1 mouse cellular context compared by ENCODE assay signal in the genomic region with DNA sequence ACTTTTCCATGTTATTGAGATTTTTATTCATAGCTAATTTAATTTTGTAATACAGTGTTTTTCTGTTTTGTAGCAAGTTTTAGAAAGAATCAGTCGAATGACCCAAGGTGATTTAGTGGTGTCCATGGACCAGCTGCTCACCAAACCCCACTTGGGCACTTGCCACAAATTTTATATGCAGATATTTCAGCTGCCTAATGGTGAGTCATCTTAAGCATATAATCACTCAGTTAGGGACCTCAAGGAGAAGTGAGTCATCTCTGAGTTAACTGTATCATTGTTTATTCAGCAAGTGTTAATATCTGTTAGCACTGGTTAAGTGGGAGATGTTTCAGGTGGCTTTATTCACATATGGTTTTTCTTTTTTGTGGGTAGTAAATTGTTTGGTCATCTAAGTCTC.
TF ChIP-seq lines count a peak whose summit lies in the region.

No protein-coding gene starts in this region.

TF ChIP-seq in MEL, 35 proteins besides CTCF, POLR2A, EP300 and RAD21 (continued from another document):
- TF ChIP-seq MYC (IDR thresholded peaks at IDR 0.05; ENCODE audit: low read depth, low read length), result peak; percentile 30; the same call in 1 of the 2 replicates
- no peak for TF ChIP-seq BHLHE40 (IDR thresholded peaks at IDR 0.05; ENCODE audit: borderline replicate concordance, low read depth, low read length)
- no peak for TF ChIP-seq UBTF (IDR thresholded peaks at IDR 0.05; ENCODE audit: borderline replicate concordance, insufficient read depth, low read depth, low read length)
- TF ChIP-seq TCF12 (IDR thresholded peaks at IDR 0.05; ENCODE audit: low read depth, low read length), result peak; percentile 77
- peak; percentile 89 for TF ChIP-seq GATA1 (IDR thresholded peaks at IDR 0.05; ENCODE audit: low read depth, low read length)
- TF ChIP-seq USF1 (IDR thresholded peaks at IDR 0.05; ENCODE audit: low read depth, low read length), result no peak
- no peak for TF ChIP-seq HCFC1 (IDR thresholded peaks at IDR 0.05; ENCODE audit: low read depth, low read length)
- peak; percentile 96 for TF ChIP-seq JUND (IDR thresholded peaks at IDR 0.05; ENCODE audit: low read depth, low read length)
- no peak for TF ChIP-seq RCOR1 (IDR thresholded peaks at IDR 0.05; ENCODE audit: low read depth, low read length)
- no peak for TF ChIP-seq CHD2 (IDR thresholded peaks at IDR 0.05; ENCODE audit: low read length)
- TF ChIP-seq ELF1 (IDR thresholded peaks at IDR 0.05; ENCODE audit: low read depth, low read length), result no peak
TF ChIP-seq in MEL: peak in this region for 6.
